Mouse (Mus musculus) midbrain, postnatal 0 days (tissue): Measurements from ENCODE around the gene Lgsn. TPM values are rescaled to one million over a fixed set of nuclear protein-coding genes. Genes with fewer than 3 reads are reported as not detected.

Source experiments
- ATAC-seq: fragments of 200-750 bp; cut with Nextera tagmentation; 2 replicates; pipeline ENCODE4 v1.8.0; 2017; ENCODE audit warnings: moderate number of reproducible peaks, mild to moderate bottlenecking, moderate TSS enrichment, moderate library complexity; ENCODE audit not compliant: low FRiP score
- DNase-seq: peaks from one replicate; pipeline ENCODE4 v3.0.0-alpha.2; 2015; ENCODE audit warnings: low spot score
- H3K27ac ChIP-seq: fragments of 300-500 bp; sonication (generic); 2 replicates; pipeline ENCODE4 v1.5.1; 2014; ENCODE audit warnings: low read depth, mild to moderate bottlenecking, low read length, mixed read lengths
- H3K27me3 ChIP-seq: fragments of 300-500 bp; sonication (generic); 2 replicates; pipeline ENCODE4 v1.6.1; 2014; ENCODE audit warnings: low read length, control low read depth, mixed read lengths; ENCODE audit not compliant: insufficient read depth
- H3K36me3 ChIP-seq: fragments of 300-500 bp; sonication (generic); 2 replicates; pipeline ENCODE4 v1.6.1; 2014; ENCODE audit warnings: low read length, control low read depth, mixed read lengths; ENCODE audit not compliant: insufficient read depth
- H3K4me1 ChIP-seq: fragments of 300-500 bp; sonication (generic); 2 replicates; pipeline ENCODE4 v1.6.1; 2014; ENCODE audit warnings: mild to moderate bottlenecking, control low read depth, antibody characterized with exemption, low read length, mixed read lengths; ENCODE audit not compliant: insufficient read depth
- H3K4me2 ChIP-seq: fragments of 300-500 bp; sonication (generic); 2 replicates; pipeline ENCODE4 v1.6.1; 2014; ENCODE audit warnings: low read depth, mild to moderate bottlenecking, low read length, mixed read lengths; ENCODE audit not compliant: poor library complexity, severe bottlenecking
- H3K4me3 ChIP-seq: fragments of 300-500 bp; sonication (generic); 2 replicates; pipeline ENCODE4 v1.5.1; 2014; ENCODE audit warnings: low read depth, mild to moderate bottlenecking, low read length, moderate library complexity
- H3K9ac ChIP-seq: fragments of 300-500 bp; sonication (generic); replicated peaks from 2 replicates; pipeline ENCODE4 v1.6.1; 2014; ENCODE audit warnings: mild to moderate bottlenecking, low read length, moderate library complexity, mixed read lengths; ENCODE audit not compliant: poor library complexity, severe bottlenecking
- H3K9me3 ChIP-seq: fragments of 300-500 bp; sonication (generic); 2 replicates; pipeline ENCODE4 v1.6.1; 2016; ENCODE audit warnings: low read length, control low read depth
- CTCF ChIP-seq: IDR thresholded peaks from 2 replicates; pipeline ENCODE4 v1.5.1; 2016; ENCODE audit warnings: antibody characterized with exemption, mild to moderate bottlenecking
- WGBS: fragments of 180-500 bp; shearing (Covaris S2); extraction: QIAGEN DNeasy Blood & Tissue Kit; methylation state at CpG from one replicate; pipeline ENCODE4 v1.1.7; 2014; 5-methylcytosine and 5-hydroxymethylcytosine counted together
- polyA plus RNA-seq: library from polyadenylated mRNA; unstranded; fragments of >200 nt; fragmentation: Nextera tagmentation; extraction: Ambion mirVana; gene quantifications from 2 replicates; pipeline ENCODE4 v1.2.1, GENCODE M21; 2015
- total RNA-seq: library from RNA; depleted of rRNA; stranded (reverse); fragments of >200 nt; gene quantifications from 2 replicates; pipeline ENCODE4 v1.2.3, GENCODE M21; 2014

The Lgsn gene
- total and polyA plus RNA-seq, 2 experiments from 2014 or later: not detected

DNA sequence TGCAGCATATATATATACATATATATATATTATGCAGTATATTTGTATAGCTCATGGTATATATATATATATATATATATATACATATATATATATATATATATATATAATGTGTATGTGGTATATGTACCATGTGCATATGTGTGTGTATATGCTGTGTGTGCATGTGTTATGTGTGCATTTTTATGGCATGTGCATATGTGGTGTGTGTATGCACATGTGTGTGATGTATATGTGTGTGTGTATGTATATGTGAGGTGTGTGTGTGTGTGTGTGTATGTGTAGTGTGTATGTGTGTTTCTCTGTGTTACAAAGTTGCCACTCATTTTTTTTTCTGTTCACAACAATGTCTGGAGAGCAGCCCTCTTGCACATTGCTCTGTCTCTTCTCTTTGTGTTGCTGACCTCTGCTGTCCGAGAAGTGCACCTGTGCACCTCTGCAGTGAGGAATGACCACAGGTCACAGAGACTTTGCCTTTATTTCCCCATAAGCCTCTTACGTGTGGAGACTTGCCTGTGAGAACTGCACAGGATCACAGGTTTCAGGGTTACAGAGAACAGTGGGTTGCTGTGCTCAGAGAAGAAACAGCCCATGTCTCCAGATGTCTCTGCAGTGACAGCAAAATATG lies 23.3 kb upstream of the Lgsn start:
- H3K4me1 ChIP-seq: no peaks in the 10 kb centered on the region
- no peak overlapping the region for H3K4me3 ChIP-seq
- H3K4me2 ChIP-seq: no peak overlapping the region
- TF ChIP-seq CTCF: peak; percentile 65
- H3K36me3 ChIP-seq: no peaks in the 10 kb centered on the region
- no peaks in the 10 kb centered on the region for H3K27me3 ChIP-seq
- H3K27ac ChIP-seq: no peak overlapping the region
- WGBS: 42% methylated on average over 2 of the region's 2 CpGs
- no peak overlapping the region for H3K9ac ChIP-seq
- peak; percentile 17 for DNase-seq
- no peaks in the 10 kb centered on the region for H3K9me3 ChIP-seq
- 0 out of 2 replicates have a peak, but pooled peaks have one; percentile 35 for ATAC-seq

DNA sequence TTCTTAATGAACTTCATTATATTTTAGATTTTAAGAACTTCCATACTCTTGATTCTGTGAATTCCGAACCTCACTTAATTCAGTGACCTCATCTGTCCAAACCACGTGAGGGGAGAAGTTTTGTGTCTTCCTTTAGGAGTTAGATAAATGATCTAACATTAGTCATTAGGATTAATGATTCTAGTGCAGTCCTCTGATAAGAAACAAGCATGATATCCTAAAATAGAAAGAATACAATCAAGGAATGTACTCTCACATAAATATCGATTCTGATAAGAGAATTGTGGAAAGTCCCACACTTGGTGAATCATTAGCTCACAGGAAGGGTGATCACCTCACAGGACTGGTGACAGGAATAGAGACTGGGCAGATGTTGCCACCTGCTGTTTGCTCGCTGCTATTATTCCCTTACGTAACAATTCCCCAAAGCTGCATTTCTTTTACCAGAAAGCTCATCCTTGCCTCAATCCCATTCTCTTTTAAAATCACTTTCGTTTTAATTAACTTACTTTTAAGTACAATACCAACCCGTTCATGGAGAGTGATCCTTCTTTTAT lies 22.3 kb upstream of the Lgsn start:
- Histone ChIP-seq H3K27ac (no peak overlapping the region), H3K4me1 (no peaks in the 10 kb centered on the region), H3K4me2 (no peak overlapping the region), H3K27me3 (no peaks in the 10 kb centered on the region), H3K36me3 (no peaks in the 10 kb centered on the region), H3K9me3 (no peaks in the 10 kb centered on the region), H3K9ac (no peak overlapping the region), H3K4me3 (no peak overlapping the region)
- peak; percentile 89 for TF ChIP-seq CTCF
- DNase-seq (peak; percentile 77), ATAC-seq (peak; percentile 78)
- 24% methylated on average over 7 of the region's 7 CpGs for WGBS

DNA sequence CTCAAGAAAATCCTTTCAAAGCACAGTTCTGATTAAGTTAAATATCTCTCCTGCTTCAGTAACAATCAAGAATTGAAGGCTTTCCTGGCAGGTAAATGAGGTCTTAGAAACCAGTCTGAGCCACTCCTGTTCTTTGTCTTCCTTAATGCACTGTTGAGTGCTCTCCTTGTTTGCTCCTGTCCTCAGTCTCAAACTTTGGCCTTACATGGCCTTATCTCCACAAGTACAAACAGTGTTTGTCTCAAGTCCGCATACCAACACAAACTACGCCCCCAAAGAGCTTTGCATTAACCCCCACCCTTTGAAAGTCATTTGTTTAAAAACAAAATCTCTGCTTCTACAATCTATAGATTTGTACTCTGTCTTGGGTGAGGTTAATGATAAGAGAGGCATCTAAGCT lies 20.0 kb upstream of the Lgsn start:
- ATAC-seq (no peak), DNase-seq (no peak)
- H3K36me3 ChIP-seq: no peaks in the 10 kb centered on the region
- 79% methylated on average over 2 of the region's 2 CpGs for WGBS
- H3K27me3 ChIP-seq: no peaks in the 10 kb centered on the region
- no peaks in the 10 kb centered on the region for H3K4me1 ChIP-seq
- H3K4me2 ChIP-seq: no peak overlapping the region
- no peak overlapping the region for H3K9ac ChIP-seq
- TF ChIP-seq CTCF: no peak
- no peaks in the 10 kb centered on the region for H3K9me3 ChIP-seq
- H3K27ac ChIP-seq: no peak overlapping the region
- H3K4me3 ChIP-seq: no peak overlapping the region

DNA sequence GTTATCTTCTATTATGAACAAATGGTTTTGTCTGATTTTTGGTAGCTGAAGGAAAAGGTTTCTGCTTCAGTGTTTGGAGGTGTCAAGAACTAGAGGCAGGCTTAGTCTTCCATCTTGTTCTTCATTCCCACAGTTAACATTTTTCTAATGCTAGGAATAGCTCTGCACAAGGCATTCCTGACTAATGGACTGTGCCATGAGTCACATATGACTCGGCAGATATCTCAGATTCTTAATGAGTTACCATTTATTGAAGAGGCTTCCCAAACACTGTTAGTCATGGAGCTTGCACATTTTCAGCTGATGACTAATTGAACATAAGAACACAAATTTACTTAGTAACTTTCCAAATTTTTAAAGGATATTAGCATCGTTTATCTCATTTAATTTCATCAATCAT lies 19.3 kb upstream of the Lgsn start:
- Histone ChIP-seq H3K36me3 (no peaks in the 10 kb centered on the region), H3K9ac (no peak overlapping the region), H3K9me3 (no peaks in the 10 kb centered on the region), H3K4me2 (no peak overlapping the region), H3K27me3 (no peaks in the 10 kb centered on the region), H3K4me3 (no peak overlapping the region), H3K4me1 (no peaks in the 10 kb centered on the region), H3K27ac (no peak overlapping the region)
- no peak for ATAC-seq
- WGBS: 83% methylated on average over 2 of the region's 2 CpGs
- TF ChIP-seq CTCF: no peak
- DNase-seq: no peak

DNA sequence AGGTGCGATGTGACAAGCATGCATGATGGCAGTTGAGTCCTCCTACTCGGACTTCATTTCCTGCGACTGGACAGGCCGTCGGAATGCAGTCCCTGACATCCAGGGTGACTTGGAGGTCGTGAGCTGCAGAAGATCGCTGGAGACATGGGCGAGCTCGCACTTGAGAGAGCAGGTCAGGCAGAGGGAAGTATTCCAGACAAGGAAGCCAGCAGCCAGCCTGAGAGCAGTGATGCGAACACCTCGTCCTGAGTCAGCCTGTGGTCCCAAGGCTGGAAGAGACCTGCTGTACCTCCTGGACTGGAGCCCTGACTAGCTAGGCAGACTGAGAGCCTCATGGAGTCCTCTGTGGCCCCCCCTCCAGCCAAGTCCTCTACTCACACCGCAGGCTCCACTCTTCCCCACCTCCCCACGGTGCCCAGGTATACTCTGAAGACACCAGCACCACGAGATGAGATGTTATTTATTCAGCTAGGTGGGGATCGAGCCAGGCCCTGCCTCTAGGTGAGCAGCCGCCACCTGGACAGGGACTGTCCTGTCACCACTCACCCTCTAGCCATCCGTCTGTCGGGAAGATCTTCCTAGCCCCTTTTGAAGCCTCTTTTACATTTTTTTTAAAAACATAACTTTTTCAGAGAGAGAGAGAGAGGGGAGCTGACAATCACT lies 11.5 kb upstream of the Lgsn start:
- no peak for TF ChIP-seq CTCF
- Histone ChIP-seq H3K27me3 (no peaks in the 10 kb centered on the region), H3K4me2 (no peak overlapping the region), H3K36me3 (no peaks in the 10 kb centered on the region), H3K27ac (no peak overlapping the region), H3K9ac (no peak overlapping the region), H3K4me3 (no peak overlapping the region), H3K9me3 (no peaks in the 10 kb centered on the region), H3K4me1 (no peaks in the 10 kb centered on the region)
- DNase-seq (no peak), ATAC-seq (peak; percentile 23; the same call in 1 of the 2 replicates)
- WGBS: 81% methylated on average over 18 of the region's 18 CpGs
